Mouse (Mus musculus): Measurements from ENCODE around the gene Rftn2. TPM values are rescaled to one million over a fixed set of nuclear protein-coding genes. Genes with fewer than 3 reads are reported as not detected.

Gene Rftn2
- polyA plus RNA-seq, 1 experiment from 2014 or later = 13.0 TPM

DNA sequence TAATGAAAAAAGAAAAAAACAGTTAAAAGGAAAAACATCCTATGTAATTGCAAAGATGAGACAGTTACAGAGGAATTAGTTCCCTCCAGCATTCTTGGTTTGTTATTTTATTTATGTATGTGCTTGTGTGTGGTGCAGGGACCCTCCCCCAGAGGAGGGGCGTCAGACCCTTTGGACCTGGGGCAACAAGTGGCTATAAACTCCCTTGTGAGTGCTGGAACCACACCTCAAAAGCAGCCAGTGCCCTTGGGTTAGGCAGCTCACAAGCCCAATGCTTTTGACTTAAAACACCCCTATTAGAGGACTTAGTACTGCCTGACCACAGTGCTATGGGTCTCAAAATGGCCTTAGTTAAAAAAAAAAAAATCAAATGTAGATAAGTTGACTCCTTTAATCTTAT is 794 bp upstream of the Rftn2 start:
- Histone ChIP-seq H3K9me3 (replicated peaks) (no peaks in the 10 kb centered on the region), H3K27me3 (no peaks in the 10 kb centered on the region), H3K27ac (no peak overlapping the region), H3K36me3 (no peaks in the 10 kb centered on the region), H3K4me1 (peaks cover 9% of the 10 kb centered on the region), H3K9ac (no peak overlapping the region), H3K4me3 (no peak overlapping the region), H3K4me2 (replicated peaks) (no peak overlapping the region)
- WGBS = 21% methylated on average over 1 of the region's 1 CpGs
- ATAC-seq (ENCODE audit: low FRiP score) = no peak

DNA sequence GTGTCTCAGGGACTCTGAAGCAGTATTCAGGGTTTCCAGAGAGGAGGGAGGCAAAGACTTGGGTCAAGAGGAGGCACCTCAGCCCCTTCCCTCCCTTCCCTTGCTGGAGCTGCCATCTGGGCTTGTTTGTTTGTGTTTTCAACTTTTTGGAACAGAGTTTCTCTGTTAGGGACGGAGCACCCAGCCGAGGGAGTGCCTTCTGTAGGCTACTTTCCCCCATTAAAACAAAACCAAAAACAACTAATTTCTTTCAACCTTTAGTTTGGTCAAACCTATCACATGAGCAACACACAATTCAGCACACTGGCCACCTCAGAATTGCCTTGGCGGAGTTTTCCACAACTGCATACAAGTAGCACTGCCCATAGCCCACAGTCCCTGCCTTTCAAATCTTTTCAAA is 1.2 kb downstream of the Rftn2 start:
- Histone ChIP-seq H3K4me3 (peak overlapping the region; percentile 28), H3K4me2 (replicated peaks) (peak overlapping the region; percentile 59), H3K4me1 (peaks cover 9% of the 10 kb centered on the region), H3K9me3 (replicated peaks) (no peaks in the 10 kb centered on the region), H3K27ac (peak overlapping the region; percentile 48; the same call in 1 of the 2 replicates), H3K27me3 (no peaks in the 10 kb centered on the region), H3K9ac (peak overlapping the region; percentile 47), H3K36me3 (no peaks in the 10 kb centered on the region)
- no peak for ATAC-seq (ENCODE audit: low FRiP score)
- WGBS = 33% methylated on average over 3 of the region's 3 CpGs

DNA sequence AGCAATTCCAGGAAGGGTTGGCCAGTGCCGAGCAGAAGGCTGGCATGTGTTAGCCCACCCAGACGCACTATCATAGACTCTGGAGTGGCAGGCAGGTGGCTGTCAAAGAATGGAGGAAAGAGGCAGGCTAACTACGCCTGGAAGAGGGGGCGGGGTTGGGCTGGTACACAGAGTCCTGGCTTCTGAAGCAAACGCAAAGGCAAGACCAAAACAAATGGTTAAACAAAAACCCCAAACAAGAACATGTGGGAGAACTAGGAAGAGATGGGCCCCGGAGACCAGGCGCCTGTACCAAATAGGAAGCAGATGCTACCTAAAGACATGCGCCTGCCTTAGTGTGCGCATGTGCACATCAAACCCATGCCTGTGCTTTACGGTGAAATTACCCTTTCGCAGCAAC is 2.5 kb downstream of the Rftn2 start:
- peak; percentile 66 for ATAC-seq (ENCODE audit: low FRiP score)
- Histone ChIP-seq H3K4me1 (peaks cover 9% of the 10 kb centered on the region), H3K4me3 (peak overlapping the region; percentile 28; the same call in 1 of the 2 replicates), H3K27me3 (no peaks in the 10 kb centered on the region), H3K4me2 (replicated peaks) (peak overlapping the region; percentile 59), H3K9me3 (replicated peaks) (no peaks in the 10 kb centered on the region), H3K36me3 (no peaks in the 10 kb centered on the region), H3K9ac (no peak overlapping the region), H3K27ac (no peak overlapping the region)
- 46% methylated on average over 11 of the region's 11 CpGs for WGBS

DNA sequence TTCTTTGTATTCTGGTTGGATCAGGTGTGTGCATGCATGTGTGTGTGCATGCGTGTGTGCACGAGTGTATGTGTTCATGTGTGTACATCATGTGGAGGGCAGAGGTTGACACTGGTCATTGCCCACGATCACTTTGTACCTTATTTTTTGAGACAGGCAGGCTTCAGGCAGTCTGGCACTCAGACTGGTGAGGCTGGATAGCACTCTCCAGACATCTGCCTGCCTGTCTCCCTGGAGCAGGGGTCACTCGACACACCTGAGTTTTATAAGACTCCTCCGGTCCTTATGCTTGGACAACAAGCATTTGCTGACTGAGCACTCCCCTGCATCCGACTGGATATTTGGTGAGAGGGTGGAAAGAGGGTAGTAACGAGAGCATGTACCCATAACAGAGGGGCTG is 3.6 kb downstream of the Rftn2 start:
- 89% methylated on average over 7 of the region's 7 CpGs for WGBS
- no peak overlapping the region for H3K4me2 ChIP-seq (replicated peaks)
- ATAC-seq (ENCODE audit: low FRiP score) = no peak

DNA sequence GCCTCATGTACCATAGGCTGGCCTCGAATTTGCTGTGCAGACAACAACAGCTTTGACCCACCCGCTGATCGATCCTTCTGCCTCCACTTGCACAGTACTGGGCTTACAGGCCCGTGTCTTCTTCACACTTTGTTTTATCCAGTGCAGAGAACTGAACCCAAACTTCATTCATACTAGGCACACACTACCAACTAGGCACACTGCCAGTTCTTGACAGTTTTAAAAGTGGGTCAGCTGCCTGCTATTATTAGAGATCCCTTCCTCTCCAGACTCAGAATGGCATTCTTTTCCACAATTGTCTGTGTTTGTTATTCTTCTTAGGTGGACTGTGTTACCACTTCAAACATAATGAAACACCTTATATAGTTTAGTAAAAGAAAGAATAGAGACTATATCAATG is 5.2 kb downstream of the Rftn2 start:
- H3K4me3 ChIP-seq = no peak overlapping the region
- no peaks in the 10 kb centered on the region for H3K36me3 ChIP-seq
- no peak overlapping the region for H3K27ac ChIP-seq
- H3K9me3 ChIP-seq (replicated peaks) = no peaks in the 10 kb centered on the region
- H3K4me1 ChIP-seq = peaks cover 9% of the 10 kb centered on the region
- no peaks in the 10 kb centered on the region for H3K27me3 ChIP-seq
- H3K4me2 ChIP-seq (replicated peaks) = no peak overlapping the region
- ATAC-seq (ENCODE audit: low FRiP score) = no peak
- H3K9ac ChIP-seq = no peak overlapping the region
- 72% methylated on average over 4 of the region's 4 CpGs for WGBS

More for the DNA sequence above, 3.6 kb downstream of the Rftn2 start:
- no peak overlapping the region for H3K9ac ChIP-seq
- no peak overlapping the region for H3K27ac ChIP-seq
- H3K9me3 ChIP-seq (replicated peaks) = no peaks in the 10 kb centered on the region
- H3K4me3 ChIP-seq = no peak overlapping the region
- H3K36me3 ChIP-seq = no peaks in the 10 kb centered on the region
- peaks cover 9% of the 10 kb centered on the region for H3K4me1 ChIP-seq
- no peaks in the 10 kb centered on the region for H3K27me3 ChIP-seq

DNA sequence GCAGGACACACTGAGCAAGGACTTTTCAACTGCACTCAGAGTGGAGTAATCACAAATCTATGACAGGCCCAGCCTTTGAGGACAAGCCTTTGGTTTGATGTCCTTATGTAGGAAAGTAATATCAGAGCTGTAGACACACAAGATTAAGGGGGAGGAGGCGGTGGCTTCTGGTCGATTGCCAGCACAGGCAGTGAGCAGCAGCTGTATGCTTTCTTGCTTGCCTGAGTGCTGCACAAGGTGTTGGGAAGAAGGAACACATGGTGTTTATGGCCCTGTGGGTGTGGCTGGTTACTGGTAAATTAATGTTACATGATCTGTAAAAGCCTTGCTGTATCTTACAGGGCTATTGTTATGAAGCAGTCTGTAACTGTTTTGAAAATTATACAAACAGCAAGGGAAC is 9.4 kb downstream of the Rftn2 start:
- no peaks in the 10 kb centered on the region for H3K4me1 ChIP-seq
- no peak overlapping the region for H3K4me3 ChIP-seq
- no peak for ATAC-seq (ENCODE audit: low FRiP score)
- H3K27me3 ChIP-seq = no peaks in the 10 kb centered on the region
- no peak overlapping the region for H3K4me2 ChIP-seq (replicated peaks)
- no peaks in the 10 kb centered on the region for H3K36me3 ChIP-seq
- no peak overlapping the region for H3K27ac ChIP-seq
- no peaks in the 10 kb centered on the region for H3K9me3 ChIP-seq (replicated peaks)
- no peak overlapping the region for H3K9ac ChIP-seq
- WGBS = 85% methylated on average over 2 of the region's 2 CpGs

DNA sequence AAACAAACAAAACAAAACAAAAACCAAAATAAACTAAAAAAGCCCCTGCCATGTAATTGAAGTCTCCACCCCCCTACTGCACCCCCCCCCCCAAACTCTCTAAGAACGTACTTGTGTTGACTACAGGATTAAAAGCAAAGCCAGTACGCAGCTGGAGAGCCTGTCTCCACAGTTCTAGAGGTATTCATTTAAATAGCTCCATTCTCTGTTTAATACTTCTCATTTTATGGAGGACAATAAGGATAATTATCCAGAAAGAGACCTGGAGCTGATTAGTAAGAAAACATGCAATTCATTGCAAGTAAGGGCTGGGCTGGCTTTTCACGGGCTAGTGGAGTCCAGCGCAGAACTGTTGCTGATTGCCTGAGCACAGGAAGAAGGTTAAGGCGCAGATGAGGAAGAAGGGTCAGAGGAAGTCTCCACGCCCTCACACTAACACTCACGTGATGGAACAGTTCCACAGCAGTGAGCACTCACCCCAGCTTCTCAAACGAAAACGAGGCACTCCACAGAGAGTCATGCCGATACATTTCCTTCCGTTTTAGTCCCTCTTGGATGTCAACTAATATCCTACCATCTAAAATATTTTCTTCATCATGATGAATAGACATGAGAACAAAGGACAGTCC is 11.3 kb downstream of the Rftn2 start:
- Histone ChIP-seq H3K4me3 (no peak overlapping the region), H3K27me3 (no peaks in the 10 kb centered on the region), H3K4me2 (replicated peaks) (no peak overlapping the region), H3K36me3 (no peaks in the 10 kb centered on the region), H3K9me3 (replicated peaks) (no peaks in the 10 kb centered on the region), H3K27ac (no peak overlapping the region), H3K4me1 (no peaks in the 10 kb centered on the region), H3K9ac (no peak overlapping the region)
- WGBS = 79% methylated on average over 11 of the region's 11 CpGs
- no peak for ATAC-seq (ENCODE audit: low FRiP score)

DNA sequence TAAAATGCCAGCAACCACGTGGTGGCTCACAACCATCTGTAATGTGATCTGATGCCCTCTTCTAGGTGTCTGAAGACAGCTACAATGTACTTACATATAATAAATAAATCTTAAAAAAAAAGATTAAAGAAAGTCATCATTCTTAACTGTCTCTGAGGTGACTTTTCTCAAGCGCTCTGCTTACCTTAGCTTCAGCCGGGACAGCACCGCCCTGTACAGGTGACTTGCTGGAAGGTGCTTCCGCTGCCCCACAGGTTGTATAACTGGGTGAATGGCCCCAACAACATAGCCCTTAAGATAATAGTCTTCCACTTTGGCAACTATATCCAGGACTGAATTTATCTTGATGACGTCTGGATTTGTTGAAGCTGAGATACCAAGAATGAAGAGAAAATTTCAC is 12.6 kb downstream of the Rftn2 start:
- no peaks in the 10 kb centered on the region for H3K36me3 ChIP-seq
- no peak for ATAC-seq (ENCODE audit: low FRiP score)
- no peak overlapping the region for H3K27ac ChIP-seq
- no peaks in the 10 kb centered on the region for H3K9me3 ChIP-seq (replicated peaks)
- H3K4me2 ChIP-seq (replicated peaks) = no peak overlapping the region
- H3K9ac ChIP-seq = no peak overlapping the region
- H3K4me1 ChIP-seq = no peaks in the 10 kb centered on the region
- H3K4me3 ChIP-seq = no peak overlapping the region
- 89% methylated on average over 6 of the region's 6 CpGs for WGBS
- H3K27me3 ChIP-seq = no peaks in the 10 kb centered on the region

DNA sequence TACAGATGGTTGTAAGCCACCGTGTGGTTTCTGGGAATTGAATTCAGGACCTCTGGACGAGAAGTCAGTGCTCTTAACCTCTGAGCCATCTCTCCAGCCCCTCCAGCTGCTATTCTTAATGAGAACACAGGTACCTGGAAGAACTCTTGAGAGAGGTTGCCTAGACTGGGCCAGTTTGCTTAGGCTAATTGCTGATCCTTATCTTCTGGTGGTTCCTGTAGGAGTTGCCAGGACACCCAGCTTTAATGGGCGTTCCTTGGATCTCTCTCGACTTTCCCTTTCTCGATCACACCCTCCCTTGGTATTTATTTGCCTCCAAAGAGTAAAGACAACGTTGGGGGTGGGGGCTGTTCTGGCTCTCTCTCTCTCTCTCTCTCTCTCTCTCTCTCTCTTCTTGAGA is 13.1 kb downstream of the Rftn2 start:
- H3K4me1 ChIP-seq = no peaks in the 10 kb centered on the region
- no peaks in the 10 kb centered on the region for H3K36me3 ChIP-seq
- no peak overlapping the region for H3K4me3 ChIP-seq
- no peaks in the 10 kb centered on the region for H3K9me3 ChIP-seq (replicated peaks)
- ATAC-seq (ENCODE audit: low FRiP score) = no peak
- 79% methylated on average over 6 of the region's 6 CpGs for WGBS
- no peak overlapping the region for H3K9ac ChIP-seq
- no peaks in the 10 kb centered on the region for H3K27me3 ChIP-seq
- H3K27ac ChIP-seq = no peak overlapping the region
- no peak overlapping the region for H3K4me2 ChIP-seq (replicated peaks)

DNA sequence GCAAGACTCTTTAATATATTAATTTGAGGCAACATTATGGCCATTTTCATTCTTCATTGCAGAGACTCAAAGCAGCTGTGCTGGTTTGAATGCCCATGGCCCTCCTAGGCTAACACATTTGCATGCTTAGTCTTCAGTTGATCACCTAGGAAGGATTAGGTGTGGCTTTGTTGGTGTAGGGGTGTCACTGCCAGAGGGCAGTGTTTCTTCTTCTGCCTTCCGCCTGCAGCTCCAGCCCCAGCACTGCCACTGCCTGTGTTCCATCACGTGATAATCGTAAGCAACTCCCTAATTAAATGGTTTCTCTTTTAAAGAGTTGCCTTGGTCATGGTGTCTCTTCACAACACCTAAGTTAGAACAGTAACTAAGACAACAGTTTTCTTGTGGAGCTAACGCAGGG is 13.8 kb downstream of the Rftn2 start:
- Histone ChIP-seq H3K9ac (no peak overlapping the region), H3K4me1 (no peaks in the 10 kb centered on the region), H3K4me3 (no peak overlapping the region), H3K27ac (no peak overlapping the region), H3K27me3 (no peaks in the 10 kb centered on the region), H3K9me3 (replicated peaks) (no peaks in the 10 kb centered on the region), H3K4me2 (replicated peaks) (no peak overlapping the region), H3K36me3 (no peaks in the 10 kb centered on the region)
- 83% methylated on average over 4 of the region's 4 CpGs for WGBS
- ATAC-seq (ENCODE audit: low FRiP score) = no peak

DNA sequence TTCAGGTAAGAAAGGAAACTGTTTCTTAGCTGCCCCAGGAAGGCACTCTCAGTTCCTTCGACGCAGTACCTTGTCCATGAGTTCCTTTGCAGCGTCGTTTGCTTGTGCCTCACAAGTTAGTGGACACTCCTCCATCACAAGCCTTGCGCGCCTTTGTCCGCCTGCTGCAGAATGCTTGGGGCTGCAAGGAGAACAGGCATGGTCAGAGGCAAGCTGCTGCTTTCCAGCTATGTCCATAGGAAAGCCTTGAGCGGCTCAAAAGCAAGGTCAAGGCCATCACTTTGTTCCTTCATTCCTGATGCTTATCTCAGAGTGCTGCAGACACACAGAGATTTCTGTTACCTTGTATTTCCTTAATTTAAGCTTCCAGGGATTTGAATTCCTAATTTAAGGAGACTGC is 15.5 kb downstream of the Rftn2 start:
- no peak overlapping the region for H3K4me2 ChIP-seq (replicated peaks)
- ATAC-seq (ENCODE audit: low FRiP score) = no peak
- H3K4me3 ChIP-seq = no peak overlapping the region
- no peak overlapping the region for H3K9ac ChIP-seq
- no peaks in the 10 kb centered on the region for H3K9me3 ChIP-seq (replicated peaks)
- 81% methylated on average over 8 of the region's 8 CpGs for WGBS
- H3K27me3 ChIP-seq = no peaks in the 10 kb centered on the region
- H3K4me1 ChIP-seq = peaks cover 3% of the 10 kb centered on the region; the same call in 1 of the 2 replicates
- no peak overlapping the region for H3K27ac ChIP-seq
- H3K36me3 ChIP-seq = no peaks in the 10 kb centered on the region

GRCm38 (mm10) chr1:55210202-55210965 is 16.2 kb downstream of the Rftn2 start:
- Histone ChIP-seq H3K9me3 (replicated peaks) (no peaks in the 10 kb centered on the region), H3K4me2 (replicated peaks) (no peak overlapping the region), H3K4me3 (no peak overlapping the region), H3K27ac (no peak overlapping the region), H3K9ac (no peak overlapping the region), H3K36me3 (no peaks in the 10 kb centered on the region), H3K27me3 (no peaks in the 10 kb centered on the region), H3K4me1 (peaks cover 7% of the 10 kb centered on the region; the same call in 1 of the 2 replicates)
- no peak for ATAC-seq (ENCODE audit: low FRiP score)
- 48% methylated on average over 12 of the region's 12 CpGs for WGBS

Measured in hindbrain, embryonic 12.5 days (tissue).